Mouse (Mus musculus): ENCODE data around the gene Chmp6.
A peak's percentile ranks its signal among the peaks of the same experiment; 100 is the strongest.

Chmp6 gene

DNA sequence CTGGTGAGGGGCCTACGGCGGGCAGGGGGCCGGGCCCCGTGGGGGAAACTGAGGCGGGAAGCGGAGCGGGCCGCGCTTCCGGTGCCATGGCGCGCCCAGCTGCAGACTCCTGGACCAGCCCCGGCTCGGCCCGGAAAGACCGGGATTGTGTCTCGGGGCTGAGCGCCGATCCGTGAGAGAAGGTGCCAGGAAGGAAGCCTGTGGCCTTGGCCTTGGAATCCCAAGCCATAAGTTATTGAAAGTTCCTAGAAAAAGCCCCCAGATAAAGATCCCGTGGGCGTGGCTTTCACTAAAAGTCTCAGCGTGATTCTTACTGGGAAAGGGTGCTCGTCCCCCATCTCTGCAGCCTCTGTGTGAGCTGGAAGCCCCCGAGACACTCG lies 684 bp downstream of the Chmp6 start:
- TF ChIP-seq POU5F1 (IDR thresholded peaks at IDR 0.05; ENCODE audit: borderline replicate concordance, low read length) (no peak), CTCF (conservative IDR thresholded peaks at IDR 0.05; ENCODE audit: low read length) (no peak), NANOG (IDR thresholded peaks at IDR 0.05; ENCODE audit: borderline replicate concordance, low read length) (no peak)
- peaks cover 36% of the 10 kb centered on the region for H3K36me3 ChIP-seq (ENCODE audit: insufficient read depth, low read length)
- no peaks in the 10 kb centered on the region for H3K9me3 ChIP-seq (ENCODE audit: low read length)
- H3K4me3 ChIP-seq (replicated peaks; ENCODE audit: low read length), result peak overlapping the region; percentile 99
- H3K4me1 ChIP-seq (replicated peaks; ENCODE audit: low read depth, low read length), result peaks cover 65% of the 10 kb centered on the region
- H3K27me3 ChIP-seq (ENCODE audit: insufficient read depth, low read length), result no peaks in the 10 kb centered on the region

DNA sequence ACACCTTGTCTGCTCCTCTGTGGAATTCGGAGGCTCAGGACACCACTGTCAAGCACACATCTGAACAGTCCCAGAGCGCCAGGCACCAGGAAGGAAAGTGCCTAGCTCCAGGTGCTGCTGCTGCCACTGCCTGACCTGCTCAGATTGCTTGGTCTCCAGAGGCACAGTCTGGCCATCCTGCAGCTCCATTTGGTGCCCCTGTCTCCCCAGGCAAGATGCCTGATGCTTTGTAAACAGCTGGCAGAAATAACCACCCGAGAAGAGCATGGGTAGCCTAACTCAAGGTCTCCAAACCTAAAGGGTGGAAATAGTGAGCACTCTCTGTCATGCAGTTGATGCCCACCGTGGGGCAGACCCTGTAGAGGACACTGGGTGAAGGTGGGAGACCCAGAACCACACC lies 1.1 kb downstream of the Chmp6 start:
- H3K4me3 ChIP-seq (replicated peaks; ENCODE audit: low read length), result peak overlapping the region; percentile 99
- H3K27me3 ChIP-seq (ENCODE audit: insufficient read depth, low read length), result no peaks in the 10 kb centered on the region
- peaks cover 40% of the 10 kb centered on the region for H3K36me3 ChIP-seq (ENCODE audit: insufficient read depth, low read length)
- peaks cover 63% of the 10 kb centered on the region for H3K4me1 ChIP-seq (replicated peaks; ENCODE audit: low read depth, low read length)
- TF ChIP-seq NANOG (IDR thresholded peaks at IDR 0.05; ENCODE audit: borderline replicate concordance, low read length) (no peak), POU5F1 (IDR thresholded peaks at IDR 0.05; ENCODE audit: borderline replicate concordance, low read length) (no peak), CTCF (conservative IDR thresholded peaks at IDR 0.05; ENCODE audit: low read length) (no peak)
- no peaks in the 10 kb centered on the region for H3K9me3 ChIP-seq (ENCODE audit: low read length)

DNA sequence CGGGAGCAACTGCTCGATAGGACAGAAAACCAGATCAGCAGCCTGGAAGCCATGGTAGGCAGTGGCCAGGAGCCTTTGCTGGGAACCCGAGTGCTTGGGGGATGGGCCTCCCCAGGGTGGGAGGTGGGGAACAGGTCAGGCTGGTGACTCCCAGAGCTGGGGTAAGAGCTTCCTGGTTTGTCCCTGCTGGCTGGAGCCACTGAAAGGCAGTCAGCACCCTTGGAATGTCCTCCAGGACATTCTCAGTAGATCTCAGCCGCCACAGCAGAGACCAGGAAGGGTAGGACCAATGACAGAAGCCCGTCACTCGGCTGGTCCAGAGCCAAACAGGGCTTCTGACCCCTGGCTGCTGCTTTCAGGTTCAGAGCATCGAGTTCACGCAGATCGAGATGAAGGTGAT lies 2.4 kb downstream of the Chmp6 start:
- TF ChIP-seq CTCF (conservative IDR thresholded peaks at IDR 0.05; ENCODE audit: low read length) (no peak), POU5F1 (IDR thresholded peaks at IDR 0.05; ENCODE audit: borderline replicate concordance, low read length) (no peak), NANOG (IDR thresholded peaks at IDR 0.05; ENCODE audit: borderline replicate concordance, low read length) (no peak)
- peak overlapping the region; percentile 99 for H3K4me3 ChIP-seq (replicated peaks; ENCODE audit: low read length)
- peaks cover 49% of the 10 kb centered on the region for H3K36me3 ChIP-seq (ENCODE audit: insufficient read depth, low read length)
- H3K27me3 ChIP-seq (ENCODE audit: insufficient read depth, low read length), result no peaks in the 10 kb centered on the region
- no peaks in the 10 kb centered on the region for H3K9me3 ChIP-seq (ENCODE audit: low read length)
- H3K4me1 ChIP-seq (replicated peaks; ENCODE audit: low read depth, low read length), result peaks cover 65% of the 10 kb centered on the region

DNA sequence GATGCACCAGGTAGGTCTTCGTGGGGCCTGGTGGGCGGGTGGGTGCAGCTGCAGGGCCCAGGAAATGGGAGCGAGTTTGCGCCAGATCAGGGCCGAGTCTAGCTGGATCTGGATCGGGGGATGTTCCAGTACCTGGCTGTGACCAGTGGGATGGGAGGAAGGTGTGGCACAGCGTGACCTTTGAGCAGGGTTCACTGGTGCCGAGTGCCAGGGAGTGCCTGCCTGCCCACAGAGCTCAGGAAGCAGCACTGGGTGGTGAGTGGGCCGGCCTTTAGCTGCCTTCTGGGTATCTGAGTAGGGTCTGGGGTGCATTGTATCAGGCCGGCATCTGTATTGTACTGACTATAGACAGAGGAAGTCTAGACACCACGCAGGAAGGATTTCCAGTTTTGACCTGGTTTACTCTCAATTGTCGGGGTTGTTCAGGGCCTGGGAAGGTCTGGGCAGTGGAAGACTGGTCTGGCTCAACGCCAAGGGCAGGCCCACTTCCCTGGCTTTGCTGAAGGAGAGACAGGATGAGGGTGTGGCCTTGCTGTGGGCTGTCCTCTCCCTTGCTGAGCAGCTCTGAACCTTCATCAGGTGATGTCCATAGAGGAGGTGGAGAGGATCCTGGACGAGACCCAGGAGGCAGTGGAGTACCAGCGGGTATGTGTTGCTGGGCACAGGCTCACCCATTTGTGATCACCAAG lies 3.0 kb downstream of the Chmp6 start:
- TF ChIP-seq NANOG (IDR thresholded peaks at IDR 0.05; ENCODE audit: borderline replicate concordance, low read length) (no peak), POU5F1 (IDR thresholded peaks at IDR 0.05; ENCODE audit: borderline replicate concordance, low read length) (no peak), CTCF (conservative IDR thresholded peaks at IDR 0.05; ENCODE audit: low read length) (no peak)
- no peaks in the 10 kb centered on the region for H3K9me3 ChIP-seq (ENCODE audit: low read length)

DNA sequence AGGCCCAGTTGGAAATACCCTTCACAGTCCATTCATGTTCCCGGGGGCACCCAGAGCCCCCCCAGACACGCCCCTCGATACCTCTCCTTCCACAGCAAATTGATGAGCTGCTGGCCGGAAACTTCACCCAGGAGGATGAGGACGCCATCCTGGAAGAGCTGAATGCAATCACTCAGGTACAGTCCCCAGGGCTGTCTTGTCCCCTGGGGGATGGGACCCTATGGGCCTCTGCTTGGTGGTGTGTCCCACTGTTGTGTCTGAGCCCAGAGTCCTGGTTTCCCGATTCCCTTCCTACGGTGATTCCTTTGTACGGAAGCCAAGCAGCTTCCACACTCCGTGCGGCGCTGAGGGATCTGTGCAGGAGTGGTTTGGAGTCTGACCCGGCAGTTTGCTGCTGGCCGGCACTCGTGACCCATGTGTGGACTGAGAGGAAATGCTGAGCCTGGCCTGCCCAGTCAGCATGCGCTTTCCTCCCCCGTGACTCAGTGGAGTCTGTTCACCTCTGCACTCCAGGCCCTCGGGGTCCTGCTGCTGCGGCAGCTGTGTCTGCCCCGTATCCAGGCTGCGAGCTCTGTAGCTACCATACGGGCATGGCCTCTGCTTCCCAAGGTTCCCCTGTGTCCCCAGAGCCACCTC lies 3.7 kb downstream of the Chmp6 start:
- TF ChIP-seq POU5F1 (IDR thresholded peaks at IDR 0.05; ENCODE audit: borderline replicate concordance, low read length) (no peak), CTCF (conservative IDR thresholded peaks at IDR 0.05; ENCODE audit: low read length) (no peak), NANOG (IDR thresholded peaks at IDR 0.05; ENCODE audit: borderline replicate concordance, low read length) (no peak)
- H3K36me3 ChIP-seq (ENCODE audit: insufficient read depth, low read length), result peaks cover 52% of the 10 kb centered on the region
- no peaks in the 10 kb centered on the region for H3K9me3 ChIP-seq (ENCODE audit: low read length)
- H3K27me3 ChIP-seq (ENCODE audit: insufficient read depth, low read length), result no peaks in the 10 kb centered on the region
- H3K4me3 ChIP-seq (replicated peaks; ENCODE audit: low read length), result no peak overlapping the region
- H3K4me1 ChIP-seq (replicated peaks; ENCODE audit: low read depth, low read length), result peaks cover 65% of the 10 kb centered on the region

More for the DNA sequence above, 3.0 kb downstream of the Chmp6 start:
- peak overlapping the region; percentile 99 for H3K4me3 ChIP-seq (replicated peaks; ENCODE audit: low read length)
- peaks cover 52% of the 10 kb centered on the region for H3K36me3 ChIP-seq (ENCODE audit: insufficient read depth, low read length)
- H3K27me3 ChIP-seq (ENCODE audit: insufficient read depth, low read length), result no peaks in the 10 kb centered on the region
- H3K4me1 ChIP-seq (replicated peaks; ENCODE audit: low read depth, low read length), result peaks cover 65% of the 10 kb centered on the region

DNA sequence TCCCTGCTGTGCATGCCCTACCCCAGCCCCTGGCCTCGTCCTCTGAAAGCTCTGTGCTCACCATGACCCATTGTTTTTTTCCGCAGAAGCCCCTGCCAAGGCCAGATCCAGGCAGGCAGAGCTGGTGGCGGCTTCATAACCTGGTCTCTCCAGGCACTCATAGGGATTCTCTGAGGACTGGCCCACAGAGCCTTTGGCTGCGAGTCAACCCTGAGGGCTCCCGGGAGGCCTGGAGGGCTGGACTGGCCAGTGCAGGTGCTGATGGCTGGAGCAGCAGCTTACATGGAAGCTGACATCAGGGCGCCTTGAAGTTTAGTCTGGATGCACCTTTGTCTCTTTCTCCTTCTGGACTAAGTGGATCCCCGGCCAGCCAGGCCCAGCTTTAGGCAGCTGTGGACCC lies 5.3 kb downstream of the Chmp6 start:
- no peaks in the 10 kb centered on the region for H3K27me3 ChIP-seq (ENCODE audit: insufficient read depth, low read length)
- H3K36me3 ChIP-seq (ENCODE audit: insufficient read depth, low read length), result peaks cover 52% of the 10 kb centered on the region
- TF ChIP-seq POU5F1 (IDR thresholded peaks at IDR 0.05; ENCODE audit: borderline replicate concordance, low read length), result no peak
- TF ChIP-seq CTCF (conservative IDR thresholded peaks at IDR 0.05; ENCODE audit: low read length), result no peak
- no peak for TF ChIP-seq NANOG (IDR thresholded peaks at IDR 0.05; ENCODE audit: borderline replicate concordance, low read length)
- H3K4me1 ChIP-seq (replicated peaks; ENCODE audit: low read depth, low read length), result peaks cover 51% of the 10 kb centered on the region
- 0 out of 2 replicates have a peak, but pooled peaks cover 3% of the 10 kb centered on the region for H3K9me3 ChIP-seq (ENCODE audit: low read length)
- H3K4me3 ChIP-seq (replicated peaks; ENCODE audit: low read length), result no peak overlapping the region

DNA sequence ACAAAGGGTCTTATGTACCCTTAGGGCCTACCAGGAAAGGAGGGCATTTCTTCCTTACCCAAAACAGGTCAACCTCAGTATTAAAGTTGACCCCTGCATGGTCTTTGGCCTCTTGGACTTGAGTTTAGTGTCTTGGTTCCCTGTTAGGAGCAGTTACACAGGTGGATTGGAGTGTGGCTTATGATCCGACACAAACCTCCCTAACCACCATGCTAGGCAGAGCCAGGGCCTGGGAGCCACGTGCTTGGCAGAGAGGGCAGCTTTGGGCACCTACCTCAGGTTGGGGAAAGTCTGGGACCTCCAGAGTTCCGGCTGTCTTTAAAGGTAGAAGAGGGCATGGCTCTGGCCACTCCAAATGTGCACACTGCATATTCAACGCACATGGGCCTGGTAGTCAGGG lies 6.2 kb downstream of the Chmp6 start:
- Histone ChIP-seq H3K36me3 (ENCODE audit: insufficient read depth, low read length) (peaks cover 52% of the 10 kb centered on the region), H3K9me3 (ENCODE audit: low read length) (0 out of 2 replicates have a peak, but pooled peaks cover 3% of the 10 kb centered on the region), H3K4me3 (replicated peaks; ENCODE audit: low read length) (no peak overlapping the region), H3K4me1 (replicated peaks; ENCODE audit: low read depth, low read length) (peaks cover 47% of the 10 kb centered on the region), H3K27me3 (ENCODE audit: insufficient read depth, low read length) (no peaks in the 10 kb centered on the region)
- TF ChIP-seq POU5F1 (IDR thresholded peaks at IDR 0.05; ENCODE audit: borderline replicate concordance, low read length), result no peak
- no peak for TF ChIP-seq NANOG (IDR thresholded peaks at IDR 0.05; ENCODE audit: borderline replicate concordance, low read length)
- no peak for TF ChIP-seq CTCF (conservative IDR thresholded peaks at IDR 0.05; ENCODE audit: low read length)

DNA sequence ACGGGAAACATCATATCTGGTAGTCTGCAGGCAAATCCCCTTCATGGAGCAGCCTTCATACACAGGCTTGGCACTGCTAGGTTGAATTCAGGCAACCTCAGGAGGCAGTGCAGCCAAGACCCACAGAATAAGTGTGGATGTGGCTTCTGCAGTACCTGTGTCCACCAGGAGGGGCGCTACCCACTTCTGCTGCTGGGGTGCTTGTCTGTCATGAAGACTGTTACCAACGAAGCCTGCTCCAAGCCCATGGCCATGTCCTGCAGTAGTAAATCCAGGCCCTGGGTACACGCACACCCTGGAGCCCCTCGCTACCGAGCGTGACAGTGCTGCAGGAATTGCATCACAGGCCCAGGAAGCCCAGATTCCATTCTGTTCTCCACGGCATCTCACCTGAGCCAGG lies 6.7 kb downstream of the Chmp6 start:
- Histone ChIP-seq H3K27me3 (ENCODE audit: insufficient read depth, low read length) (no peaks in the 10 kb centered on the region), H3K4me1 (replicated peaks; ENCODE audit: low read depth, low read length) (peaks cover 42% of the 10 kb centered on the region), H3K36me3 (ENCODE audit: insufficient read depth, low read length) (peaks cover 52% of the 10 kb centered on the region), H3K9me3 (ENCODE audit: low read length) (0 out of 2 replicates have a peak, but pooled peaks cover 3% of the 10 kb centered on the region), H3K4me3 (replicated peaks; ENCODE audit: low read length) (no peak overlapping the region)
- TF ChIP-seq CTCF (conservative IDR thresholded peaks at IDR 0.05; ENCODE audit: low read length) (peak; percentile 99), POU5F1 (IDR thresholded peaks at IDR 0.05; ENCODE audit: borderline replicate concordance, low read length) (no peak), NANOG (IDR thresholded peaks at IDR 0.05; ENCODE audit: borderline replicate concordance, low read length) (no peak)

Data from E14TG2a.4 (cell line).